Mouse (Mus musculus) CH12.LX (cell line): ENCODE measurements around the gene Gng12.

ENCODE experiments used
- CTCF ChIP-seq, 2 experiments: IDR thresholded peaks in 1 of 2; conservative IDR thresholded peaks in 1 of 2; 2 replicates each; pipeline ENCODE4 v1.5.1; 2011 to 2012; ENCODE audit warnings: low read depth in 2 of 2, low read length in 2 of 2, improper control_type of control experiment in 1 of 2, inconsistent platforms in 1 of 2, mild to moderate bottlenecking in 1 of 2, moderate library complexity in 1 of 2
- MAFK ChIP-seq: IDR thresholded peaks from 2 replicates; pipeline ENCODE4 v1.6.1; 2011; ENCODE audit warnings: low read length, improper control_type of control experiment; ENCODE audit not compliant: insufficient replicate concordance
- POLR2A ChIP-seq: IDR thresholded peaks from 2 replicates; pipeline ENCODE4 v1.6.1; 2011; ENCODE audit warnings: low read depth, mild to moderate bottlenecking, improper control_type of control experiment, low read length

DNA sequence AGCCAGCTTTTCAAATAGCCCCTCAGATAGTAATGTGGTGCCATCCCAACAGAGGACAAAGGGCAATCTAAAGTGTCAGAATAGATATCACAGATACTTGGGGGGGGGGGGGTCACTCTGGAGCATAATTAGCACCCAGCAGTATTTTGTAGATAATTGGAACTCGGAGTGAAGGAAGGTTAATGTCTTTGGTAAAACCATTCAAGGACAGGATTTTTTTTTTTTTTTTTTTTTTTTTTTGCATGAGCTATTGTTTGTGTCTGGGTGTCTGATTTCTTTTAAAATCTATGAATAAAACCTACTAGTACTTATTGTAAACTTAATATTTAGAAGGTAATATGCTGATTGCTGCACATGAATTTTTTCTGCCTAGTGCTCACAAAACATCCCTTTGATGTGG, 66.9 kb downstream of the Gng12 start:
- no peak for TF ChIP-seq MAFK
- no peak for TF ChIP-seq POLR2A
- no peak for TF ChIP-seq CTCF (conservative IDR thresholded peaks at IDR 0.05 in 1 of 2, IDR thresholded peaks at IDR 0.05 in 1 of 2; ENCODE audit: low read depth in 2 of 2, low read length in 2 of 2)
